Mouse (Mus musculus) lung, postnatal 0 days (tissue): Measurements from ENCODE around the gene Stra6.

ENCODE experiments used
- CTCF ChIP-seq: IDR thresholded peaks from 2 replicates; pipeline ENCODE4 v1.5.1; 2016; ENCODE audit warnings: antibody characterized with exemption, mild to moderate bottlenecking
- EP300 ChIP-seq: IDR thresholded peaks from 2 replicates; pipeline ENCODE4 v1.6.1; 2016; ENCODE audit warnings: antibody characterized with exemption, mild to moderate bottlenecking, control low read depth

- TF ChIP-seq CTCF, result no peak
- TF ChIP-seq EP300, result no peak
These were observed 61.5 kb downstream of the Stra6 start for GRCm38 (mm10) chr9:58125085-58125484.
